Mouse (Mus musculus) liver, adult 10 weeks (tissue): ENCODE data around the gene Tfcp2l1. TPM values are rescaled to one million over a fixed set of nuclear protein-coding genes. Genes with fewer than 3 reads are reported as not detected.

Experiments used
- polyA plus RNA-seq: library from polyadenylated mRNA; stranded (reverse); fragments of 350-450 nt; fragmentation: Illumina TruSeq; extraction: RNeasy Lipid Tissue Mini Kit (QIAGEN cat#74804); gene quantifications from one replicate; pipeline ENCODE4 v1.2.3, GENCODE M21; 2014; ENCODE audit warnings: low read depth, low replicate concordance

Tfcp2l1 gene
- polyA plus RNA-seq: 3.1 TPM

DNA sequence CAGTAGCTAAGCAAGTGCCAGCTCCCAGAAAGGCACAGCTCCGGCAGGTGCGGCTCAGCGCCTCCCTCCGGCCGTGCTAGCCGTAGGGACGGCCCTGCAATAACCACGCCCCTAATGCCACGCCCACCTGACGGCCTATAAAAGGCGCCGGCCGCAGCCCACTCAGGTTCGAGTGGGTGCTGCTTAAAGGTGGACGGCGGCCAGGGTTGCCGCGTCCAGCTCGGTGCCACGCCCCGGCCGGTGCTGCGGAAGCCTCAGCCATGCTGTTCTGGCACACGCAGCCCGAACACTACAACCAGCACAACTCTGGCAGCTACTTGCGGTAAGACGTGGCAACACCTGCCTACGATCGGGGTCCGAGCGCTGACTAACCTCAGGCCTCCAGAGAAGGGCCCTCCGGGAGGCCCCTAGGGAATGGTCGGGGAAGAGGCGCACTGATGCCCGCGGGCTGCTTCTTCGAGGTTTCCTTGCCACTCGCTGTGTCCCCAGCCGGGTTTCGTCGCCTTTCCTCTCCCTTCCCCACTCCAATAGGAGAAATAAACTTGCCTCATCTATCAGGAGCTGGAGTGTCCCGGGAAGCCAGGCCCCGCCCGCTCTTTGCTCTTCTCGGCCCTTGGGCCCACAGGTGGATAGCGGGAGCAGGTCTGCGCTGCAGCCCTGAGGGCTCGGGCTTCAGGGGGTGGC, at the start of gene Tfcp2l1:
Tfcp2l1 (plus strand) TSS at position 165 of the 684 bp plus-strand sequence.

Other genes starting within 250 kb of the Tfcp2l1 start
- 5.9 TPM for gene Clasp1, start 238.9 kb upstream of the Tfcp2l1 start, polyA plus RNA-seq